ENCODE assay signal across 8 mouse cellular contexts in genomic region chr2:65441566-65441965, GRCm38 (mm10).
DNase-seq lines count a peak whose midpoint lies in the region; ATAC-seq and TF ChIP-seq lines count a peak whose summit lies in the region.

No protein-coding gene starts in this region.

- H3K9me3 ChIP-seq in forebrain, postnatal 0 days (ENCODE audit: low read length) = no peaks in the 10 kb centered on the region
- H3K9me3 ChIP-seq in forebrain, embryonic 10.5 days = no peaks in the 10 kb centered on the region
- H3K9me3 ChIP-seq in kidney, embryonic 16.5 days (ENCODE audit: low read length) = no peaks in the 10 kb centered on the region

- H3K4me2 ChIP-seq in forebrain, postnatal 0 days (ENCODE audit: low read depth) = no peak overlapping the region
- no peak overlapping the region for H3K4me2 ChIP-seq in kidney, embryonic 16.5 days (replicated peaks; ENCODE audit: low read depth, low read length)

- 24% methylated on average over 5 of the region's 5 CpGs for WGBS in forebrain, postnatal 0 days
- WGBS in forebrain, embryonic 10.5 days = 82% methylated on average over 5 of the region's 5 CpGs
- WGBS in kidney, embryonic 16.5 days = 42% methylated on average over 5 of the region's 5 CpGs
- WGBS in olfactory bulb, adult 2 months = 8% methylated on average over 5 of the region's 5 CpGs

- H3K9ac ChIP-seq in forebrain, postnatal 0 days = no peak overlapping the region
- H3K9ac ChIP-seq in kidney, embryonic 16.5 days (replicated peaks; ENCODE audit: low read length) = no peak overlapping the region

- peak; percentile 91 for ATAC-seq in forebrain, postnatal 0 days
- ATAC-seq in kidney, embryonic 16.5 days (ENCODE audit: low FRiP score, low TSS enrichment) = 0 out of 2 replicates have a peak, but pooled peaks have one; percentile 42
- no peak for ATAC-seq in cerebellum, adult (ENCODE audit: insufficient number of reproducible peaks, low FRiP score, low TSS enrichment)

- intact Hi-C loops in gastrocnemius, postnatal 36 days (cut with DNase I) = no loop called here

- peak overlapping the region; percentile 15; the same call in 1 of the 2 replicates for H3K27ac ChIP-seq in forebrain, postnatal 0 days (ENCODE audit: low read depth, low read length)
- no peak overlapping the region for H3K27ac ChIP-seq in forebrain, embryonic 10.5 days
- H3K27ac ChIP-seq in kidney, embryonic 16.5 days (ENCODE audit: low read length) = no peak overlapping the region
- H3K27ac ChIP-seq in olfactory bulb, adult 2 months (ENCODE audit: insufficient read depth, low read depth, low read length) = peak overlapping the region; percentile 50

- TF ChIP-seq POLR2A in olfactory bulb, adult 2 months (IDR thresholded peaks at IDR 0.05; ENCODE audit: insufficient read depth, low read depth, low read length) = no peak

- no peaks in the 10 kb centered on the region for H3K27me3 ChIP-seq in forebrain, postnatal 0 days (ENCODE audit: insufficient read depth, low read length)
- no peaks in the 10 kb centered on the region for H3K27me3 ChIP-seq in forebrain, embryonic 10.5 days (ENCODE audit: poor library complexity, severe bottlenecking)
- no peaks in the 10 kb centered on the region for H3K27me3 ChIP-seq in kidney, embryonic 16.5 days (ENCODE audit: insufficient read depth, low read length)

- TF ChIP-seq CTCF in forebrain, postnatal 0 days (IDR thresholded peaks at IDR 0.05; ENCODE audit: low read depth) = no peak
- TF ChIP-seq CTCF in olfactory bulb, adult 2 months (IDR thresholded peaks at IDR 0.05; ENCODE audit: insufficient read depth, low read depth, low read length) = no peak

- H3K36me3 ChIP-seq in forebrain, postnatal 0 days (ENCODE audit: insufficient read depth) = no peaks in the 10 kb centered on the region
- H3K36me3 ChIP-seq in forebrain, embryonic 10.5 days (replicated peaks) = no peaks in the 10 kb centered on the region
- no peaks in the 10 kb centered on the region for H3K36me3 ChIP-seq in kidney, embryonic 16.5 days (ENCODE audit: insufficient read depth, low read length)

- H3K4me1 ChIP-seq in forebrain, postnatal 0 days (ENCODE audit: insufficient read depth) = no peaks in the 10 kb centered on the region; the same call in 1 of the 2 replicates
- H3K4me1 ChIP-seq in forebrain, embryonic 10.5 days = no peaks in the 10 kb centered on the region
- H3K4me1 ChIP-seq in kidney, embryonic 16.5 days (ENCODE audit: insufficient read depth, low read length) = no peaks in the 10 kb centered on the region
- H3K4me1 ChIP-seq in olfactory bulb, adult 2 months (ENCODE audit: control insufficient read depth, insufficient read depth, low read length) = peaks cover 3% of the 10 kb centered on the region

- H3K4me3 ChIP-seq in forebrain, postnatal 0 days (ENCODE audit: low read depth, low read length) = no peak overlapping the region
- H3K4me3 ChIP-seq in forebrain, embryonic 10.5 days = no peak overlapping the region
- H3K4me3 ChIP-seq in kidney, embryonic 16.5 days (ENCODE audit: low read length) = no peak overlapping the region
- no peak overlapping the region for H3K4me3 ChIP-seq in olfactory bulb, adult 2 months (ENCODE audit: insufficient read depth, low read depth, low read length)

- peak; percentile 63 for DNase-seq in forebrain, postnatal 0 days
- DNase-seq in forebrain, embryonic 10.5 days (ENCODE audit: extremely low spot score, low spot score) = no peak
- DNase-seq in ovary, postnatal 36 days (ENCODE audit: low spot score) = peak; percentile 31
- no peak for DNase-seq in ovary, postnatal 14 days (ENCODE audit: low spot score)
- no peak for DNase-seq in gastrocnemius, postnatal 36 days

Comparison
In these comparisons a context has a peak if more than half of its experiments do, and no peak if none do; other contexts are left out.
1. DNase-seq: peak in forebrain, postnatal 0 days (single experiment) and ovary, postnatal 36 days (single experiment); none in forebrain, embryonic 10.5 days (single experiment), ovary, postnatal 14 days (single experiment) and gastrocnemius, postnatal 36 days (0 of 2).
2. H3K27ac ChIP-seq: peak in forebrain, postnatal 0 days (single experiment) and olfactory bulb, adult 2 months (single experiment); none in forebrain, embryonic 10.5 days (single experiment) and kidney, embryonic 16.5 days (single experiment).